Mouse (Mus musculus): ENCODE measurements around the gene Hist1h2bh.

Gene Hist1h2bh

GRCm38 (mm10) chr13:23532262-23533075 lies 10.7 kb downstream of the Hist1h2bh start:
- DNase-seq (ENCODE audit: extremely low read depth, low read depth, low spot score) = no peak

GRCm38 (mm10) chr13:23530901-23531875 lies 12.0 kb downstream of the Hist1h2bh start, which contains the start of gene Hist1h4h:
Gene Hist1h4h, plus strand, starts transcription at chr13:23531050.
- no peak for DNase-seq (ENCODE audit: extremely low read depth, low read depth, low spot score)

- no peak for DNase-seq (ENCODE audit: extremely low read depth, low read depth, low spot score)
These were observed 12.9 kb downstream of the Hist1h2bh start for GRCm38 (mm10) chr13:23530181-23530900.

GRCm38 (mm10) chr13:23529480-23530165 lies 13.6 kb downstream of the Hist1h2bh start:
- DNase-seq (ENCODE audit: extremely low read depth, low read depth, low spot score) = no peak

- DNase-seq (ENCODE audit: extremely low read depth, low read depth, low spot score) = no peak
These were observed 14.2 kb downstream of the Hist1h2bh start for GRCm38 (mm10) chr13:23529005-23529404.

- no peak for DNase-seq (ENCODE audit: extremely low read depth, low read depth, low spot score)
These were observed 16.9 kb downstream of the Hist1h2bh start for GRCm38 (mm10) chr13:23526312-23526711.

DNA sequence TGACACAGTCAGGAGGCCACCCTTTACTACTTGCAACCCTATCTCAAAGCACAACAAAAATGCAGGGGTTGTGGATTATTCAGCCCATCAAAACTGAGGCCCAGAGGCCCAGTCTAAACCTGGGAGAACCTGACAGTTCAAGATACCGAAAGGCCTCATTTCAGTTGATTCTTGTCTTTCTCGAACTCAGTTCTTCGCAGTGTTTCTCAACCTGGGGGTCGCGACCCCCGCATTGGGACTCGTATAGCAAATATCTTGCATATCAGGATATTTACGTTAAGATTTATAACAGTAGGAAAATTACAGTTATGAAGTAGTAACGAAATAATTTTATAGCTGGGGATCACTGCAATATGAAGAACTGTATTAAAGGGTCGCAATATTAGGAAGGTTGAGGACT lies 17.3 kb downstream of the Hist1h2bh start:
- no peak for DNase-seq (ENCODE audit: extremely low read depth, low read depth, low spot score)

DNA sequence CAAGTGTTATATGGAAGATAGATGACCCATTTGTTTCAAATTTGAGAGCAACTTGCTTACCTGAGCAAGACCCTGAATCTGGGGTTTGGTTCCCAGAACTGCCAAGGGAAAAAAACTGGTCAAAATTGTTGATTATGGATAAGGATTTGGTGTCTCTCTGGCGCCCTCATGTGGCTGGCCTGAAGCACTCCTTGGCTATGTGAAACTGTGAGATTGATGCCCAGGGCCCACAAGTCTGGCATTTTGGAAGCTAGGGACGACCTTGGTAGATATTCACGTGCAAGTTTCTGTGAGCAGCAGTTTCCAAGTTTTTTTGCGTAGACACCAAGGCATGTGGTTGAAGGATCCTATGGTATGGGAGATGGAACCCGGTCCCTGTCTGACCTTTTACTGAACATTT lies 18.5 kb downstream of the Hist1h2bh start:
- no peak for DNase-seq (ENCODE audit: extremely low read depth, low read depth, low spot score)

- no peak for DNase-seq (ENCODE audit: extremely low read depth, low read depth, low spot score)
These were observed 19.2 kb downstream of the Hist1h2bh start for GRCm38 (mm10) chr13:23523976-23524375.

DNA sequence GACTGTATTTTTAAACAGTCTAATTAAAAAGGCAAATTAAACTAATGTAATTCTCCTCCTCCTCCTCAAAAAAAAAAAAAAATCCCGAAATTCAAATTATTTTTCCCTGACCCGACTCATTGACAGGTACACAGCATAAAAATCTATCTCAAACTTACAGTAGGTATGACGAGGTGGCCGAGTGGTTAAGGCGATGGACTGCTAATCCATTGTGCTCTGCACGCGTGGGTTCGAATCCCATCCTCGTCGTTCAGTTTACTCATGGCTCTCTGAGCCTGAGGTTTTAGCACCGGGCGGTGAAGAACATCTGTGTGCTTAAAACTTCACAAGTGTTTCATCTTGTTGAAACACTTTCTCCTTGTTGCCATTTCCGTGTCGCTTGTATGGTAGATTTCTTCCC lies 21.5 kb downstream of the Hist1h2bh start:
- DNase-seq (ENCODE audit: extremely low read depth, low read depth, low spot score) = no peak

- no peak for DNase-seq (ENCODE audit: extremely low read depth, low read depth, low spot score)
These were observed 23.8 kb downstream of the Hist1h2bh start for GRCm38 (mm10) chr13:23519416-23519815.

DNA sequence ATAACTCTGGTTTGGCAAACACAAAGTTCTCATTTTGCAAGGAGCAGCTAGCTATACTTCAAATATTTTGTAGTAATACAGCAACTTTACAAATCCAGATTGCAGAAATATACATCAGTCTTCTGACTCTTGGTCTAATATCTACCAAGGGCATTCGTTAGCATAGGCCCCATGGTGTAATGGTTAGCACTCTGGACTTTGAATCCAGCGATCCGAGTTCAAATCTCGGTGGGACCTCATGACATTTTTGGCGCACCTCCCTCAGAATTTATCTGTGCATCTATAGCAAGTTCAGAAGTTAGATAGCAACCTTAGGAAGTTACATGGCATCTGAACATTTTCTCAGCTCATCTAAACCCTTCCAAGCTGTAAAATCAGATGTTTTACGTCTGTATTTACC lies 24.3 kb downstream of the Hist1h2bh start:
- no peak for DNase-seq (ENCODE audit: extremely low read depth, low read depth, low spot score)

GRCm38 (mm10) chr13:23518295-23518603 lies 24.9 kb downstream of the Hist1h2bh start:
- DNase-seq (ENCODE audit: extremely low read depth, low read depth, low spot score) = no peak

GRCm38 (mm10) chr13:23517603-23518294 lies 25.4 kb downstream of the Hist1h2bh start:
- no peak for DNase-seq (ENCODE audit: extremely low read depth, low read depth, low spot score)

GRCm38 (mm10) chr13:23516822-23517602 lies 26.2 kb downstream of the Hist1h2bh start:
- no peak for DNase-seq (ENCODE audit: extremely low read depth, low read depth, low spot score)

- no peak for DNase-seq (ENCODE audit: extremely low read depth, low read depth, low spot score)
These were observed 27.2 kb downstream of the Hist1h2bh start for GRCm38 (mm10) chr13:23515826-23516620.

GRCm38 (mm10) chr13:23515281-23515680 lies 27.9 kb downstream of the Hist1h2bh start:
- no peak for DNase-seq (ENCODE audit: extremely low read depth, low read depth, low spot score)

DNA sequence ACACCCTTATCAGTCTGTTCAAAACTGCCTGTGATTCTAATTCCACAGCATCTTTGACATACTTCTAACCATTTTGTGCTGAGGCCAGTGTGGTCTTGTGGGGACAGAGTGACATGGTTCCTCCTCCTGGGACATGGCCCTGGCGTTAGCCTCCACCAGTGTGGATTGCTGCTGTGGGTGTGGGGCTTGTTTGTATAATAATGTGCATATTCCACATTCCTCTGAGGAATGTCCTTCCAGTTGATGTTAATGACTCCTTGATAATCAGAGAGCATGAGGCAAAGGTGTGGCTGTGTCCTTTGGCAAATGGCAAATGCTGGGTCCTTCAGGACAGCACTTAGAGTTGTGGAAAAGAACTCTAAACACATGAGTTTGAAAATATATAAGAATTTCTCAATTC lies 29.7 kb downstream of the Hist1h2bh start:
- DNase-seq (ENCODE audit: extremely low read depth, low read depth, low spot score) = no peak

Data from fat pad, adult 2 months (tissue).